Mouse (Mus musculus): ENCODE results near the gene Galnt2.

DNA sequence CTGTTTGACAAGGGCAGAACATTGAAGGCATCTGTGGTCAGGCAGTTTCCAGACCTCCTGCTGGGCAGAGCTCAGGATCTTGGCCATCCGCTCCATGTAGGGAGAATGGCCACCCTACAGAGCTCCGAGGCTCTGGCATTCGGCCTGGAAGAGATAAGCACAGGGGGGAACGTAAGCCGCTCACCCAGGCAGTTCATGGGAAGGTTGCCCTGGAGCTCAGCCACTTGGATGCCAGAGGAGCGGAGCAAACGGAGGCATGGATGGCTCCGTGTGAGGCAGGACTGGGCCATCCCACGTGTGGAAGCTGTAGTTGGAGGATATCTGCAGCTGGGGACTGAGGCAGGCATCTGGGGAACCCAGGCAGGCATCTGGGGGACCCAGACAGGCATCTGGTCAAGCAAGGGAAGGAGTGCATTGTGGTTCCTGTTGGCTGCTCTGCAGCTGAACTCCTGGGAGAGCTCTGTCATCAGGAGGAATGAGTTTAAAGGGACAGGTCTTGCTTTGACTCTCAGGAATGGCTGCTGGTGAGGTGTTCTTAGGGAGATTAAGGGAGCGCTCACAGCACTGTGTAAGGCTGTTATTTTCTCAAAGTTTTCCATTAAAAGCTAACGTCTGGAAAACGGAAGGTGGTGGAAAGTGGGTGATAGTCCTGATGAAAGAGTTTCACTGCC is 85.4 kb downstream of the Galnt2 start:
- TF ChIP-seq CTCF (IDR thresholded peaks at IDR 0.05; ENCODE audit: control insufficient read depth, insufficient read depth, low read length) (no peak), POLR2A (IDR thresholded peaks at IDR 0.05; ENCODE audit: borderline replicate concordance, control insufficient read depth, low read depth, low read length) (no peak)

Data from bone marrow, adult 2 months (tissue).